17 mouse cellular contexts compared by ENCODE assay signal in genomic region chr2:33221339-33221900, GRCm38 (mm10). TPM values are rescaled to one million over a fixed set of nuclear protein-coding genes. Genes with fewer than 3 reads are reported as not detected.
DNase-seq lines count a peak whose midpoint lies in the region; ATAC-seq and TF ChIP-seq lines count a peak whose summit lies in the region.
"Had no signal": no experiment of that assay in that cellular context is flagged by ENCODE, and none has a peak within 500 bp of the region (broad histone marks: within the 10 kb centered on the region; RNA-seq: fewer than 3 reads in every experiment).

No protein-coding gene starts in this region.

- peak overlapping the region; percentile 91 for H3K4me2 ChIP-seq in myocyte (ENCODE audit: low read depth)
- H3K4me2 ChIP-seq: limb, embryonic 15.5 days; lung, embryonic 15.5 days; midbrain, embryonic 13.5 days; neural tube, embryonic 15.5 days; stomach, embryonic 15.5 days had no signal

- H3K27me3 ChIP-seq in myocyte (ENCODE audit: control insufficient read depth, insufficient read depth, insufficient read length) = no peaks in the 10 kb centered on the region
- H3K27me3 ChIP-seq: limb, embryonic 15.5 days; lung, embryonic 15.5 days; midbrain, embryonic 13.5 days; neural tube, embryonic 15.5 days; stomach, embryonic 15.5 days had no signal

- DNase-seq in gastrocnemius, adult 2 months = peak; percentile 58
- DNase-seq in gastrocnemius, postnatal 25 days = no peak
- peak; percentile 40 for DNase-seq in right cerebral cortex, postnatal 25 days
- no peak for DNase-seq in right cerebral cortex, postnatal 14 days
- DNase-seq in cerebellum, adult 8-10 months = no peak
- DNase-seq in natural killer cell, adult 2 months (ENCODE audit: low spot score in 2 of 2) = no peak
- DNase-seq: adrenal gland, postnatal 14 days; cerebellum, adult 18-20 months had no signal

- peak; percentile 93 for ATAC-seq in common myeloid progenitor, adult 5-6 weeks (replicated peaks; ENCODE audit: low read depth, poor library complexity, severe bottlenecking)
- ATAC-seq: forebrain, embryonic 14.5 days; midbrain, embryonic 13.5 days had no signal

- intact Hi-C loops in gastrocnemius, adult 2 months (cut with DNase I) = loop anchor here (2.0 kb wide), 1 partner anchor 95 kb away; no protein-coding TSS in a partner anchor

- peaks cover 83% of the 10 kb centered on the region for H3K79me2 ChIP-seq in myocyte (ENCODE audit: control insufficient read depth, insufficient read depth)

- H3K27ac ChIP-seq in gastrocnemius, adult 2 months = peak overlapping the region; percentile 95
- H3K27ac ChIP-seq: layer of hippocampus, adult 2 months; lung, embryonic 15.5 days; midbrain, embryonic 13.5 days; neural tube, embryonic 15.5 days; stomach, embryonic 15.5 days had no signal

- TF ChIP-seq POLR2A in myocyte (IDR thresholded peaks at IDR 0.05; ENCODE audit: insufficient read length, low read depth) = no peak

- H3K4me3 ChIP-seq in gastrocnemius, adult 2 months = peak overlapping the region; percentile 28; the same call in 1 of the 2 replicates
- peak overlapping the region; percentile 89 for H3K4me3 ChIP-seq in myocyte
- H3K4me3 ChIP-seq: layer of hippocampus, adult 2 months; limb, embryonic 15.5 days; lung, embryonic 15.5 days; midbrain, embryonic 13.5 days; neural tube, embryonic 15.5 days; stomach, embryonic 15.5 days had no signal

- H3K36me3 ChIP-seq in myocyte (ENCODE audit: control insufficient read depth, insufficient read depth) = peaks cover 12% of the 10 kb centered on the region
- H3K36me3 ChIP-seq: lung, embryonic 15.5 days; neural tube, embryonic 15.5 days; stomach, embryonic 15.5 days had no signal

- no peak overlapping the region for H3ac ChIP-seq in myocyte (ENCODE audit: control insufficient read depth, insufficient read length)

- no peak for TF ChIP-seq CTCF in gastrocnemius, adult 2 months (IDR thresholded peaks at IDR 0.05)

TF ChIP-seq in myocyte, 11 proteins besides CTCF, POLR2A, EP300 and RAD21:
- TF ChIP-seq TCF3 (IDR thresholded peaks at IDR 0.05; ENCODE audit: insufficient read length, low read depth) = peak; percentile 16
- no peak for TF ChIP-seq SRF (IDR thresholded peaks at IDR 0.05; ENCODE audit: control insufficient read depth, insufficient read length, low read depth)
- TF ChIP-seq MYOG (IDR thresholded peaks at IDR 0.05; ENCODE audit: control insufficient read depth in 1 of 3, insufficient read depth in 1 of 3, insufficient read length in 2 of 3, low read depth in 2 of 3) = peak in 2 of 3 experiments; percentile 58 to 70
- no peak for TF ChIP-seq REST (IDR thresholded peaks at IDR 0.05; ENCODE audit: insufficient read depth, insufficient read length)
- peak in 2 of 3 experiments; percentile 47 to 81 for TF ChIP-seq MYOD1 (IDR thresholded peaks at IDR 0.05; ENCODE audit: control insufficient read depth in 1 of 3, insufficient read length in 2 of 3, low read depth in 2 of 3)
- peak; percentile 65 for TF ChIP-seq POLR2AphosphoS2 (IDR thresholded peaks at IDR 0.05; ENCODE audit: insufficient read length, low read depth)
- TF ChIP-seq USF1 (IDR thresholded peaks at IDR 0.05; ENCODE audit: low read depth) = peak; percentile 2
- no peak for TF ChIP-seq E2F4 (IDR thresholded peaks at IDR 0.05; ENCODE audit: insufficient read depth)
- peak; percentile 79 for TF ChIP-seq CEBPB (IDR thresholded peaks at IDR 0.05; ENCODE audit: insufficient read depth, poor library complexity, severe bottlenecking)
- no peak for TF ChIP-seq TCF12 (IDR thresholded peaks at IDR 0.05; ENCODE audit: insufficient read depth, poor library complexity, severe bottlenecking)
- peak; percentile 11 for TF ChIP-seq MAX (IDR thresholded peaks at IDR 0.05; ENCODE audit: low read depth)

RNA-seq across cellular contexts. Expression of gene Angptl2, which starts 5.6 kb away (rescaled TPM):
- total RNA-seq in gastrocnemius, adult 2 months (2021) = 10 to 100 TPM; 20.6 to 47.1 TPM
- total RNA-seq in gastrocnemius, postnatal 25 days (2021) = 10 to 100 TPM; 64.2 to 68.7 TPM
- total RNA-seq in common myeloid progenitor, adult 5-6 weeks (2017) = 2.2 and 3.2 TPM in 2 replicates
- polyA plus RNA-seq in myocyte (2012; fragmentation: generic; extraction: Trizol) = 130 TPM

Comparison
In these comparisons a context has a peak if more than half of its experiments do, and no peak if none do; other contexts are left out.
1. DNase-seq: peak in gastrocnemius, adult 2 months (single experiment) and right cerebral cortex, postnatal 25 days (single experiment); none in gastrocnemius, postnatal 25 days (single experiment), right cerebral cortex, postnatal 14 days (single experiment), cerebellum, adult 8-10 months (single experiment) and natural killer cell, adult 2 months (0 of 2).